Mouse (Mus musculus) embryonic facial prominence, embryonic 15.5 days (tissue): ENCODE data around the gene Wdr91. TPM values are rescaled to one million over a fixed set of nuclear protein-coding genes. Genes with fewer than 3 reads are reported as not detected.

Experiments used
- ATAC-seq: fragments of 200-750 bp; cut with Nextera tagmentation; 2 replicates; pipeline ENCODE4 v1.8.0; 2017; ENCODE audit warnings: low read depth, moderate TSS enrichment; ENCODE audit not compliant: insufficient number of reproducible peaks, low FRiP score, low TSS enrichment
- H3K27ac ChIP-seq: fragments of 300-500 bp; sonication (generic); replicated peaks from 2 replicates; pipeline ENCODE4 v1.5.1; 2015; ENCODE audit warnings: mild to moderate bottlenecking, inconsistent platforms
- H3K27me3 ChIP-seq: fragments of 300-500 bp; sonication (generic); 2 replicates; pipeline ENCODE4 v1.6.1; 2015; ENCODE audit warnings: inconsistent platforms
- H3K36me3 ChIP-seq: fragments of 300-500 bp; sonication (generic); 2 replicates; pipeline ENCODE4 v1.6.1; 2015; ENCODE audit warnings: mild to moderate bottlenecking, inconsistent platforms
- H3K4me1 ChIP-seq: fragments of 300-500 bp; sonication (generic); 2 replicates; pipeline ENCODE4 v1.6.1; 2015; ENCODE audit warnings: inconsistent platforms
- H3K4me2 ChIP-seq: fragments of 300-500 bp; sonication (generic); replicated peaks from 2 replicates; pipeline ENCODE4 v1.6.1; 2015; ENCODE audit warnings: mild to moderate bottlenecking, inconsistent platforms
- H3K4me3 ChIP-seq: fragments of 300-500 bp; sonication (generic); replicated peaks from 2 replicates; pipeline ENCODE4 v1.5.1; 2015; ENCODE audit warnings: mild to moderate bottlenecking, inconsistent platforms
- H3K9ac ChIP-seq: fragments of 300-500 bp; sonication (generic); 2 replicates; pipeline ENCODE4 v1.6.1; 2015; ENCODE audit warnings: inconsistent platforms
- H3K9me3 ChIP-seq: fragments of 300-500 bp; sonication (generic); replicated peaks from 2 replicates; pipeline ENCODE4 v1.6.1; 2016; ENCODE audit warnings: inconsistent platforms
- WGBS: fragments of 180-500 bp; shearing (Covaris S2); methylation state at CpG from one replicate; pipeline ENCODE4 v1.1.7; 2015; 5-methylcytosine and 5-hydroxymethylcytosine counted together
- polyA plus RNA-seq: library from polyadenylated mRNA; unstranded; fragments of >200 nt; fragmentation: Nextera tagmentation; extraction: Ambion mirVana; gene quantifications from 2 replicates; pipeline ENCODE4 v1.2.1, GENCODE M21; 2015

Gene Wdr91
- polyA plus RNA-seq = 10.0 and 12.0 TPM in 2 replicates

DNA sequence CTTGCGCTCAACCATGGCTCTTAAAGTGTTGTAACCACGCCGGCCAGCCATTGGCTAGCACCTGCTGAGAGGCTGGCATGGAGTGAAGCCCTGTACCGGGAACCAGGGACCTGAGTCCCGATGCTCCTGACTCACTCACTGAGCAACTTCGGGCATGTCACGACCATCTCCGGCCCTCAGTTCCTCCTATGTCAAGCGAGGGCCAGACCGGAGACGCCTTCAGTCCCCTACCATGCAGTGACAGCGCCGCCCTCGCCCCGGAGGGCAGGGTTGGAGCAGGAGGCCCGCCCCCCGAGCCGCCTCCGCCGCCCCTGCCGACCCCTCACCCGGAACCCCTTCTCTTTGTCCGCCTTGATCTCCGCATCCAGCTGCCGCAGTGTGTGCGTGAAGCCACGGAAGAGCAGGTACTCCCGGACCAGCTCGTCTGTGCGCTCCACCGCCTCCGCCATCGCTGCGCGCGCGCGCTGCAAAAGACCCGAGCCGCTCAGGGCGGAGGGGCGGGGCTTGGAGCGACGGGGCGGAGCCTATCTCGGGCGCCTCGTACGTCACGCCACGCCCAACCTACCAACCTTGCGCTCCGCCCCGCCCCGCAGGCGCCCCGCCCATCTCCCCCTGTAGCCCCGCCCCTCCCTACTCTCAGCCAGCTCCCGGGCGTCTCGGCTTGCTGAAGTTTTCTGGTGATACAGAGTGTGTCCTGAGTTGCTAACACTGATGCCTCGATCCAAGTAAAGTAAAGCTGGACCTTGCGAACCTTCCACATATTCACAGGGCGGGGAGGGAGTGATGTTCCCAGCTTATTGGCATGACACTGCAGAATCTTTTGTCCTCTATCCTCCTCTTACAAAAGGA is at the start of gene Wdr91:
TSS of gene Wdr91 (minus strand) at position 506 of the 849 bp plus-strand sequence.
- peak within 1 kb of the TSS; percentile 87 for H3K4me3 ChIP-seq
- no peaks in the 10 kb centered on the region for H3K9me3 ChIP-seq
- H3K9ac ChIP-seq = peak within 1 kb of the TSS; percentile 62
- peaks cover 11% of the 10 kb centered on the region for H3K4me1 ChIP-seq
- peaks cover 21% of the 10 kb centered on the region for H3K36me3 ChIP-seq
- H3K4me2 ChIP-seq = peak within 1 kb of the TSS; percentile 79
- no peaks in the 10 kb centered on the region for H3K27me3 ChIP-seq
- ATAC-seq = peak; percentile 92
- H3K27ac ChIP-seq = peak within 1 kb of the TSS; percentile 92
- WGBS = under 1% methylated on average over 62 of the region's 64 CpGs

DNA sequence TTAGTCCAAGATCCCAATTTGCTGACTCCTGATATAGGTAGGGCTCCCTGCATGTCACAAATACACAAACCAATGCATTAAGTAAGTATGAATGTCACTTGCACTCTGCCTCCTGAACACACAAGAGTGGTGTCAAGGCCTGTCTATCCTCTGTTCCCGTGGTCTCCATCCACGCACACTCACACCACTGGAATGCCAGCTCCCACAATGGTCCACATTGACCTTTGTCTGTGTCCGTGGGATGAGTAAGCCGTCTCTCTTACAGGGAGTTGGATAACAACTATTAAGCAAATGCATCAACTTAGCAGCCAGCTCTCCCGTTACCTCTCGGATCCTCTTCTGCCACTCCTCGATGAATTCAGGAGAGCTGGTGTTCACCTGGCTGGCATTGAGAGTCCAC is 48.5 kb upstream of the Wdr91 start:
- no peaks in the 10 kb centered on the region for H3K4me1 ChIP-seq
- 84% methylated on average over 7 of the region's 7 CpGs for WGBS
- no peak overlapping the region for H3K27ac ChIP-seq
- no peaks in the 10 kb centered on the region for H3K36me3 ChIP-seq
- no peak overlapping the region for H3K4me2 ChIP-seq
- no peak overlapping the region for H3K4me3 ChIP-seq
- no peak for ATAC-seq
- no peaks in the 10 kb centered on the region for H3K27me3 ChIP-seq
- no peaks in the 10 kb centered on the region for H3K9me3 ChIP-seq
- H3K9ac ChIP-seq = no peak overlapping the region

DNA sequence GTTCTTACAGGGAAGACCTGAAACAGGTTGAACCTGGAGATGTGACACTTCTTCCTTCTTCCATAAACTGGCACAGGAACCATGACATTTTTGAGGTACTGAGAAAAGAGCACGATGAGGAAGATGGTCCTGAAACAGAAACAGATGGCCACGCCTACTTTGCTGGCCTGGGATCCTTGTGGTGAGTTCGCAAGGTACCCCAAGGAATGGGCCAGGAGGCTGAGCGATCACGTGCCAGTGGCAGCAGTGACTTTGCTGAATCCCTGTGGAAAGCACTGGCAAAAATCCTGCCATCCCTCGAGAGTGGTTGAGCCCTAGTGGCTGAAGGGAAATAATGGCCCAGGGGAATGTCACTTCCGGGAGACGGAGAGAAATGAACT is 45.2 kb upstream of the Wdr91 start:
- Histone ChIP-seq H3K9ac (no peak overlapping the region), H3K4me3 (no peak overlapping the region), H3K4me2 (peak overlapping the region; percentile 13; the same call in 1 of the 2 replicates), H3K27me3 (no peaks in the 10 kb centered on the region), H3K27ac (no peak overlapping the region), H3K9me3 (no peaks in the 10 kb centered on the region), H3K4me1 (no peaks in the 10 kb centered on the region), H3K36me3 (no peaks in the 10 kb centered on the region)
- WGBS = 38% methylated on average over 8 of the region's 8 CpGs
- 0 out of 2 replicates have a peak, but pooled peaks have one; percentile 5 for ATAC-seq

DNA sequence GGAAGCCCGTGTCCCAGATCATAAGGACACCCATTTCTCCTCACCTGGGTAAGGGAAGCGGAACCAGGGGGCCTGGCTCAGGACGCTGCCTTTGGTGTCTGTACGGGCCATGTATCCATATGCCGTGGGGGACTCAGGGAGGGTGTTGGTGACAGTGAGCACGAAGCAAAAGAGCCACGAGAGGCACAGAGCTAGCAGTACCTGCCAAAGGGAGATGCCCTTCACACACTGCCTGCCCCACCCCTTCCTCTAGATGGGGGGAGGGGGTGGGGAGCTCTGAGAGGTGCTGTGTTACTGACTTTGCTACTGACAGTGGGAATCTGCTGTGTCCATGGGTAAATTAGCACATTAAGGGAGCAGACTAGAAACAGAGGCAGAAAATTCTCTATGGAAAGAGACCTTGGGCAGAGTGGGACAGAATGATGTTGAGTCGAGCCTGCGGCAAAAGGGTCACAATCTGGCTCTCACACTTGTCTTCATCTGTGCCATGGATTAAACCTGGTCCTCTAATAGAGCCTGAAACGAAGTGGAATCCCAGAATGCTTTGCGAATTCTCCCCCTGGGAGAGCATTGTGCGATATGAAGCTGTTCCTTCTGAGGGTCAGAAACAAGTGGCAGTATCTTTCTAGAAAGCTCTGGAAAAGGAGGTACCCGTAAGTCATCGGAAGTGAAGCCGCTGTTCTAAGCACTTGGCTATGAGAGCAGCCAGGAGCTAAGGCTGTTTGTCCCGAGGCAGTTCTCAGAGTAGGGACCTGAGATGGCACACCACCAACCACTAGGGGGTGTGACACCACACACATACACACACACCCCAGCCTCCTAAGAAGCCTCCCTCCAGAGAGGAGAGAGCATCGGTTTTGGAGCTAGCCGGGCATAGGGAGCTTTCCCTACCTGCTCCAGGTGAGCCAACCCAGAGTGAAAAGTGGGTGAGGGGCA is 44.5 kb upstream of the Wdr91 start:
- Histone ChIP-seq H3K27me3 (no peaks in the 10 kb centered on the region), H3K4me3 (no peak overlapping the region), H3K9me3 (no peaks in the 10 kb centered on the region), H3K9ac (no peak overlapping the region), H3K27ac (no peak overlapping the region), H3K36me3 (no peaks in the 10 kb centered on the region), H3K4me1 (no peaks in the 10 kb centered on the region), H3K4me2 (peak overlapping the region; percentile 13; the same call in 1 of the 2 replicates)
- WGBS = 50% methylated on average over 18 of the region's 18 CpGs
- ATAC-seq = 0 out of 2 replicates have a peak, but pooled peaks have one; percentile 56

DNA sequence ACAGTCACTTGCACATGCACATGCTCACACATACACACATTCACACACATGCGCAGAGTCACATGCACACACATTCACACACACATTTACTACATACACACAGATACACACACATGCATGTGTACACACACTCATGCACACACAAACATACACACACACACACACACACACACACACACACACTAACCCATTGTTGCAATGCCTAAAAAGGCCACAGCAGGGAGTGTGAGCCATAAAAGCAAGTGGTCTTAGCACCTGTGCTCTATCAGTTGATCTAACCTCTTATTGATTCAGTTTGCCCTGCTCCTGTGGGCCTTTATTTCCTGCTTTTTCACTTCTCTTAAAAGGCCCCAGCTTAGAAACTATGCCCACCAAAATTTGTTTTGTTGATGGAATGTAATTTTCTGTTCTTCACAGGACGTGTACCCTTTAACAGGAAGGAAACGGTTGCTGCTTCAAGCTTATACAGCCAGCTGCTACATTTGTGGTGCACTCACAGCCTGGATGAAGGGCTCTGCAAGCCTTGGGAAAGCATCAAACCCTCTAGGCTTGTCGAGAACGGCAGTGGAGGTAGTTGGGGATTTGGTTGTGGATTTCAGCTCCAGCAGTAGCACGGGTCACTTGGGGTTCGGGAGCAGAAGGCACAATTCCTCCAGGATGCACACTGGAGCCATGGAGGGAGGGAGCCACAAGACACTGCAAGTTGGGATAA is 41.4 kb upstream of the Wdr91 start:
- peaks cover 7% of the 10 kb centered on the region; the same call in 1 of the 2 replicates for H3K4me1 ChIP-seq
- no peak for ATAC-seq
- no peak overlapping the region for H3K4me3 ChIP-seq
- 69% methylated on average over 7 of the region's 7 CpGs for WGBS
- H3K9me3 ChIP-seq = no peaks in the 10 kb centered on the region
- no peaks in the 10 kb centered on the region for H3K27me3 ChIP-seq
- H3K9ac ChIP-seq = no peak overlapping the region
- H3K4me2 ChIP-seq = no peak overlapping the region
- no peak overlapping the region for H3K27ac ChIP-seq
- H3K36me3 ChIP-seq = no peaks in the 10 kb centered on the region

DNA sequence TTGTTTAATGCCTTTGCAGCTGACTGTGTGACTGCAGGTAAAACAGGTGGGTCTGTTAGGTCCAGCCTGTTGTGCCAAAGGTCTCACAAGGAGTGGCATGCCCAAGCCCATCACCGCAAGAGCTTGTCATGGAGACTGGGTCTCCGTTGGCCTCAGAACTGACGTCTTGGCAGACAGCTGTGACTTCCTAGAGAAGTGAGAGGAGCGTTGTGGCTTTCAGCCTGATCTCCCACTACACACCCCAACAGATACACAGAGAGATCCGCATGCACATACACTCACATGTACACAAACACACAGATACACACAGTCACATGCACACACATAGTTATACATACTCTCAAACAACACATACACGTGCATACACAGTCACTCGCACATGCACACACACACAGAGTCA is 40.8 kb upstream of the Wdr91 start:
- 83% methylated on average over 7 of the region's 7 CpGs for WGBS
- no peak for ATAC-seq
- Histone ChIP-seq H3K9me3 (no peaks in the 10 kb centered on the region), H3K4me2 (no peak overlapping the region), H3K9ac (no peak overlapping the region), H3K27ac (no peak overlapping the region), H3K36me3 (no peaks in the 10 kb centered on the region), H3K27me3 (no peaks in the 10 kb centered on the region), H3K4me3 (no peak overlapping the region), H3K4me1 (peaks cover 7% of the 10 kb centered on the region; the same call in 1 of the 2 replicates)

DNA sequence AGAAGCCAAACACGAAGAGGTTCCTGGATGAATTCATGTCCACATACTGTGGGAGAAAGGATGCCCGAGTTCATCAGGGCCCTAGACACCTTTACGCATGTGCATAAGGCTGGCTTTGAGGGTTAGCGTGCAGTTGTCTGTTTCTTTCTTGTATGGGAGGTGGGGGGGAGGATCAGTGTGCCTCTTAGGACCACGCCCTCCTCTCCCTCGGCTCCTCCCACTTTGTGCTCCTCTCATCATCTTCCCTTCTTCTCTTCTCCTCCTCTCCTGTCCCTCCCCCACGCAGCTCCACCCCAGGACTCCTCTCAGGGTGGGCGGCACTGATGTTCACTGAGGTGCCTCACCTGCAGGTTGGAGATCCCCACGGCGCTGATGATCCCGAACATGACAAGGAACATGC is 37.8 kb upstream of the Wdr91 start:
- H3K4me2 ChIP-seq = peak overlapping the region; percentile 45
- H3K27ac ChIP-seq = no peak overlapping the region
- no peak for ATAC-seq
- H3K36me3 ChIP-seq = no peaks in the 10 kb centered on the region
- H3K27me3 ChIP-seq = no peaks in the 10 kb centered on the region
- H3K4me3 ChIP-seq = peak overlapping the region; percentile 22
- no peak overlapping the region for H3K9ac ChIP-seq
- 18% methylated on average over 11 of the region's 11 CpGs for WGBS
- H3K4me1 ChIP-seq = peaks cover 7% of the 10 kb centered on the region; the same call in 1 of the 2 replicates
- no peaks in the 10 kb centered on the region for H3K9me3 ChIP-seq

DNA sequence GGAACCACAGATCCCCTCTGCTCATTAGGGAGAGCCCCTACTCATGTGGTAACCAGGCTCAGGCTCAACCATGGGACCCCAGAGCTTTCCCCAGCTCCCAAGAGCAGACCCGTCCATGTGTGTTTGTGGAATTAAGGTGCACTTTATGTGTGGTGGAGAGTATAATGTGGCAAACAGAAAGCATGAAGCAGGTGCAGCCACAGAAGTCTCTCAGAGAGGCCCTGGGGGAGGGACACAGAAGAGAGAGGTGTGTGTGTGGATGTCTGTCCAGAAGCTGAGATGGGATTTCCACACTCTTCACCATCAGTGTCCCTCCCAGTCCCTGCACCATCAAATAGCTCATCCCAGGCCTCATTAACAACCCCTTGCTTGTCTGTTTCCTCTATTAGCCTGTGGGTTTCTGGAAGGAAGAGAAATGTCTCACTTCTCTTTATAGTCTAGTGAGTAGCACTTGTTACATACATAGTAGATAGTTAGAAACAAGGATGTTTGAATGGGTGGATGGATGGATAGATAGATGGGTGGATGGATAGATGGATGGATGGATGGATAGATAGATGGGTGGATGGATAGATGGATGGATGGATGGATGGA is 35.9 kb upstream of the Wdr91 start:
- H3K4me1 ChIP-seq = peaks cover 7% of the 10 kb centered on the region; the same call in 1 of the 2 replicates
- no peak overlapping the region for H3K4me2 ChIP-seq
- no peaks in the 10 kb centered on the region for H3K9me3 ChIP-seq
- no peaks in the 10 kb centered on the region for H3K36me3 ChIP-seq
- H3K9ac ChIP-seq = no peak overlapping the region
- no peaks in the 10 kb centered on the region for H3K27me3 ChIP-seq
- no peak overlapping the region for H3K4me3 ChIP-seq
- 79% methylated on average over 1 of the region's 1 CpGs for WGBS
- no peak for ATAC-seq
- no peak overlapping the region for H3K27ac ChIP-seq

DNA sequence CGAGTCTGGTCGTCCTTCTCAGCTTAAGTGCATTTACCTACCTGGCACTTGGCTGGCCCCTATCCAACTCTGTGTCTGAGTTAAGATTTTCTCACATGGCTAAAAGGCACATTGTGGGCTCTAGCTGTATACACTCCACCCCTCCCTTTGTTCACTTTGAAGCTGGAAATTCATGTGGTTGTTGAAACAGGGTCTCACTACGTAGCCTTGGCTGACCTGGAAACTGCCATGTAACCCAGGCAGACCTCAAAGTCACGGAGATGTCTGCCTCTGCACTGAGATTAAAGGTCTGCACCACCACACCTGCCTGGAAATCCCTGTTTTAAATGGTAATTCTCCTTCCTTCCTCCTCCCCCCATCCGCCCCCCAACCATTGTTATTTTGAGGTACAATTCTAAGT is 32.8 kb upstream of the Wdr91 start:
- H3K9ac ChIP-seq = no peak overlapping the region
- no peak overlapping the region for H3K4me2 ChIP-seq
- no peak for ATAC-seq
- peaks cover 4% of the 10 kb centered on the region; the same call in 1 of the 2 replicates for H3K4me1 ChIP-seq
- no peak overlapping the region for H3K4me3 ChIP-seq
- H3K9me3 ChIP-seq = no peaks in the 10 kb centered on the region
- WGBS = 65% methylated on average over 5 of the region's 5 CpGs
- no peak overlapping the region for H3K27ac ChIP-seq
- no peaks in the 10 kb centered on the region for H3K27me3 ChIP-seq
- H3K36me3 ChIP-seq = no peaks in the 10 kb centered on the region

DNA sequence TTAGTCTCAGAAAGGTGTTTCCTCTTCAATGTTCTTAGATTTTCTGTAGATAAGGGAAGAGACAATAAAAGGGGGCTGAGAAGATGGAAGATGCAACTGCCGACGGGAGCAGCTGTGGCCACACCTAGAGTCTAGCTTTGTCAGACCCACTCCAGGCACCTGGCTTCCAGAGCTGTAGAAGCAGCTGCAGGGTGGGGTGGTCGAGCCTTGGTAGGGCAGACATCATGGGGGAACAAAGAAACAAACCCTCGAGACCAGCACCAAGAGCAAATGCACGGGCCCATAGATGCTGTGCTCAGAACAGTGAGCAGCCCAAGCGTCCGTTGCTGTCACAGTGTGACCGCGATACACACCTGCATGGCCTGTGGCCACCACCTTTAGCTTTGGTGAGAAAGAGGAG is 31.8 kb upstream of the Wdr91 start:
- no peak for ATAC-seq
- Histone ChIP-seq H3K36me3 (no peaks in the 10 kb centered on the region), H3K9me3 (no peaks in the 10 kb centered on the region), H3K27ac (no peak overlapping the region), H3K4me2 (no peak overlapping the region), H3K9ac (no peak overlapping the region), H3K4me3 (no peak overlapping the region), H3K4me1 (no peaks in the 10 kb centered on the region), H3K27me3 (no peaks in the 10 kb centered on the region)
- WGBS = 83% methylated on average over 9 of the region's 9 CpGs
